Mouse (Mus musculus) forebrain, embryonic 10.5 days (tissue): ENCODE measurements around the gene Nipal3. TPM values are rescaled to one million over a fixed set of nuclear protein-coding genes. Genes with fewer than 3 reads are reported as not detected.

Source experiments
- DNase-seq: peaks from one replicate; pipeline ENCODE4 v3.0.0-alpha.2; 2017; ENCODE audit warnings: low spot score; ENCODE audit errors: extremely low spot score
- H3K27ac ChIP-seq: fragments of 300-500 bp; sonication (generic); 2 replicates; pipeline ENCODE4 v1.5.1; 2016; ENCODE audit warnings: mild to moderate bottlenecking
- H3K27me3 ChIP-seq: fragments of 300-500 bp; sonication (generic); 2 replicates; pipeline ENCODE4 v1.6.1; 2016; ENCODE audit warnings: mild to moderate bottlenecking; ENCODE audit not compliant: poor library complexity, severe bottlenecking
- H3K36me3 ChIP-seq: fragments of 300-500 bp; sonication (generic); replicated peaks from 2 replicates; pipeline ENCODE4 v1.6.1; 2016; ENCODE audit warnings: mild to moderate bottlenecking, moderate library complexity
- H3K4me1 ChIP-seq: fragments of 300-500 bp; sonication (generic); 2 replicates; pipeline ENCODE4 v1.6.1; 2016
- H3K4me3 ChIP-seq: fragments of 300-500 bp; sonication (generic); 2 replicates; pipeline ENCODE4 v1.5.1; 2016; ENCODE audit warnings: mild to moderate bottlenecking, moderate library complexity
- H3K9me3 ChIP-seq: fragments of 300-500 bp; sonication (generic); 2 replicates; pipeline ENCODE4 v1.6.1; 2016; ENCODE audit warnings: mild to moderate bottlenecking, moderate library complexity
- WGBS: fragments of 180-500 bp; shearing (Covaris S2); methylation state at CpG from one replicate; pipeline ENCODE4 v1.1.7; 2016; 5-methylcytosine and 5-hydroxymethylcytosine counted together
- polyA plus RNA-seq: library from polyadenylated mRNA; unstranded; fragments of >200 nt; fragmentation: Nextera tagmentation; extraction: Ambion mirVana; gene quantifications from 2 replicates; pipeline ENCODE4 v1.2.1, GENCODE M21; 2016

Nipal3 gene
- polyA plus RNA-seq, 1 experiment from 2014 or later = 2.9 TPM

GRCm38 (mm10) chr4:135442473-135442872 lies 52.4 kb downstream of the Nipal3 start:
- no peak overlapping the region for H3K4me3 ChIP-seq
- H3K27me3 ChIP-seq = no peaks in the 10 kb centered on the region
- WGBS = 81% methylated on average over 5 of the region's 5 CpGs
- H3K4me1 ChIP-seq = peaks cover 14% of the 10 kb centered on the region
- no peak overlapping the region for H3K27ac ChIP-seq
- DNase-seq = no peak
- H3K36me3 ChIP-seq = no peaks in the 10 kb centered on the region
- H3K9me3 ChIP-seq = no peaks in the 10 kb centered on the region

GRCm38 (mm10) chr4:135439904-135440522 lies 54.8 kb downstream of the Nipal3 start:
- H3K4me1 ChIP-seq = peaks cover 25% of the 10 kb centered on the region
- no peak overlapping the region for H3K4me3 ChIP-seq
- peak; percentile 44 for DNase-seq
- peak overlapping the region; percentile 81 for H3K27ac ChIP-seq
- H3K27me3 ChIP-seq = peaks cover 8% of the 10 kb centered on the region; the same call in 1 of the 2 replicates
- WGBS = 73% methylated on average over 9 of the region's 9 CpGs
- no peaks in the 10 kb centered on the region for H3K36me3 ChIP-seq
- no peaks in the 10 kb centered on the region for H3K9me3 ChIP-seq

DNA sequence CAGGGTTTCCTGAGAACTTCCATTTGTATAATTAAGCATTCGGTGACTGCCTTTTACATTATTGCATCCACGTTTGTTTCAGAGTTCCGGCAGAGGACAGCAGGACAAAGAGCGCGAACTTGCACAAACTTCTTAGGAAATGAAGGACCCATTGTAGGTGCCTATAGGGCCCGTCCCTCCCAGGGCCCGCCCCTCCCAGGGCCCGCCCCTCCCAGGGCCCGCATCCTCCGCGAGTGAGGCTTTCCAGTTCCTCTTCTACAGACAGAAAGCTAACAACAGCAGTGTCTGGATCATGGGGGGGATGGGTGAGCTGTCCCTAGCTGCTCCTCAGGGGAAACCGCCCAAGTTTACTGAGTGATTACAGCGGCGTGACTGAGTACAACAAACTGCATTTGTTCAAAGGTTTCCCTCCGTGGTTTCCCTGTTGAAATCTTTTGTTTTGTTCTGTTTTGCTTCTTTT lies 55.6 kb downstream of the Nipal3 start:
- no peaks in the 10 kb centered on the region for H3K36me3 ChIP-seq
- 7% methylated on average over 15 of the region's 15 CpGs for WGBS
- peak overlapping the region; percentile 38 for H3K4me3 ChIP-seq
- H3K27ac ChIP-seq = peak overlapping the region; percentile 81
- H3K27me3 ChIP-seq = peaks cover 8% of the 10 kb centered on the region; the same call in 1 of the 2 replicates
- no peaks in the 10 kb centered on the region for H3K9me3 ChIP-seq
- DNase-seq = peak; percentile 73
- H3K4me1 ChIP-seq = peaks cover 31% of the 10 kb centered on the region

- peaks cover 11% of the 10 kb centered on the region for H3K27me3 ChIP-seq
- H3K4me3 ChIP-seq = no peak overlapping the region
- no peak for DNase-seq
- H3K27ac ChIP-seq = no peak overlapping the region
- H3K9me3 ChIP-seq = no peaks in the 10 kb centered on the region
- peaks cover 40% of the 10 kb centered on the region for H3K4me1 ChIP-seq
- no peaks in the 10 kb centered on the region for H3K36me3 ChIP-seq
These were observed 56.9 kb downstream of the Nipal3 start for GRCm38 (mm10) chr4:135437924-135438323.

DNA sequence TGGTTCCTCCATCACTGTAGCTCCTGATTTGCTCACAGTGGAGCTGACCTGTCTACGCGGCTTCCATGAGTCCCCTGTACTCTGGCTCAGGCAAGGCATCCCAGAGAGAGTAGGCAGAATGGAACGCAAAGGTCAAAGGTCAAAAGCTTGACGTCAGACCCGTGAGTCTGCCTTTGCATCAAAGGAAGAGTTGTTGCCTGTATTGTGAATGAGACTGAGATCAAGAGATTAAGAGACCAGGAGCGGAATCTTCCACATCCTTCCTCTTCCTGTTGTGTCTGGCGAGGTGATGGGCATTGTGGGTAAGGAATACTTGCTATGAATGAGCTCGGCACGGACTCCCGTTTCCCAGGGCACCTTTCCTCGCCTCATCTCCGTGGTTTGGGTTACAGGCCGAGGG lies 58.5 kb downstream of the Nipal3 start:
- no peak for DNase-seq

GRCm38 (mm10) chr4:135434395-135434789 lies 60.4 kb downstream of the Nipal3 start:
- H3K4me1 ChIP-seq = peaks cover 36% of the 10 kb centered on the region
- H3K4me3 ChIP-seq = peak overlapping the region; percentile 82
- DNase-seq = no peak
- peaks cover 21% of the 10 kb centered on the region for H3K27me3 ChIP-seq
- 34% methylated on average over 11 of the region's 11 CpGs for WGBS
- H3K27ac ChIP-seq = peak overlapping the region; percentile 89
- no peaks in the 10 kb centered on the region for H3K9me3 ChIP-seq
- H3K36me3 ChIP-seq = no peaks in the 10 kb centered on the region

More for the DNA sequence above, 58.5 kb downstream of the Nipal3 start:
- H3K27ac ChIP-seq = no peak overlapping the region
- H3K27me3 ChIP-seq = peaks cover 21% of the 10 kb centered on the region
- no peak overlapping the region for H3K4me3 ChIP-seq
- 63% methylated on average over 13 of the region's 13 CpGs for WGBS
- no peaks in the 10 kb centered on the region for H3K36me3 ChIP-seq
- H3K4me1 ChIP-seq = peaks cover 43% of the 10 kb centered on the region
- H3K9me3 ChIP-seq = no peaks in the 10 kb centered on the region

DNA sequence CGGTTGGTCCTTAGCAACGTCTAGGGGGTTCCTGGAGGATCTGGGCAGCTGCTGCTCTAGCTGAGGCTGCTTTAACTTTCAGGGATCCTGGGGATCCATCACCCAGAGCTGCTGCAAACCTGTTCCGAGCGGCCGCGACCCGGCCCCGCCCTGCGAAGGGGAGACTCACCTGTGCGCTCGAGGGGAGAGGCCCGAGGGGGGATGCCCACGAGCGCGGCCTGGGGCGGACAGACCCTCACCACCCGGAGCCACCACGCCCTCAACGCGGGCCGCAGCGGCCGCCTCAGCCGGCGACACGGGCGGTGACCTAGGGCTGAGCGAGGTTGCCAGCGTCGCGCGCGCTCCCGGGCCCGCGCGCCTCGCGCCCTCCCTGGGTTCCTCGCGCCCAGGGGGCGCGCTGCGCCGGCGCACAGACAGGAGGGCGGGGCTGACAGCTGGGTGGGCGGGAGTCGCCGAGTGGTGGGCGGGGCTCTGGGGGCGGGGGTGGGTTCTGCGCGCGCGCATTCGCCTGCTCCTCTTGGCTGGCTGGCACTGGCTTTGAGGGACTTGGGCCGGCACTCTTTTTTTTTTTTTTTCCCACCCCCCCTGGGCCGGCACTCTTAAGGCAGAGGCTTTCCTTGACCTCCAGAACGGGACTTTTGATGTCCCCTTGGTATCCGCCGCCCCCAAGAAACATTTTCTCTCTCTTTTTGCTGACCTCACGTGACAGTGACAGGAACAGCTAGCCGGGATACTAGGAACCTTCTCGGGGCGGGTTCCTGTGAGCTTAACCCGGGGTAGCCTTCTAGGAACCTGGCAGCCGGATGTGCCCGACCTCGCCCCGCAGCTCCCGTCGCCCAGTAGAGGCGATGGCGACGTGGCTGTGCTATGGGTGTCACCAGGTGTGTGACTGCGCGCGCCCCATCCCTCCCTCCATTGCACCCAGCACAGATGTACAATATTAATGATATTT lies 61.1 kb downstream of the Nipal3 start, which contains the start of gene Rcan3:
Rcan3 (minus strand) TSS at position 411 of the 952 bp plus-strand sequence.
- peak within 1 kb of the TSS; percentile 82 for H3K4me3 ChIP-seq
- H3K4me1 ChIP-seq = peaks cover 31% of the 10 kb centered on the region
- under 1% methylated on average over 75 of the region's 79 CpGs for WGBS
- peak; percentile 89 for DNase-seq
- H3K27me3 ChIP-seq = peaks cover 21% of the 10 kb centered on the region
- peak within 1 kb of the TSS; percentile 89 for H3K27ac ChIP-seq
- no peaks in the 10 kb centered on the region for H3K9me3 ChIP-seq
- no peaks in the 10 kb centered on the region for H3K36me3 ChIP-seq

GRCm38 (mm10) chr4:135433086-135433442 lies 61.8 kb downstream of the Nipal3 start:
- Histone ChIP-seq H3K27me3 (peaks cover 21% of the 10 kb centered on the region), H3K4me1 (peaks cover 31% of the 10 kb centered on the region), H3K27ac (peak overlapping the region; percentile 89), H3K4me3 (peak overlapping the region; percentile 82), H3K36me3 (no peaks in the 10 kb centered on the region), H3K9me3 (no peaks in the 10 kb centered on the region)
- WGBS = 6% methylated on average over 10 of the region's 10 CpGs
- no peak for DNase-seq

GRCm38 (mm10) chr4:135429990-135430760 lies 64.7 kb downstream of the Nipal3 start:
- Histone ChIP-seq H3K4me1 (peaks cover 21% of the 10 kb centered on the region), H3K4me3 (no peak overlapping the region), H3K27ac (no peak overlapping the region), H3K36me3 (no peaks in the 10 kb centered on the region), H3K27me3 (peaks cover 13% of the 10 kb centered on the region), H3K9me3 (no peaks in the 10 kb centered on the region)
- 83% methylated on average over 8 of the region's 8 CpGs for WGBS
- no peak for DNase-seq

DNA sequence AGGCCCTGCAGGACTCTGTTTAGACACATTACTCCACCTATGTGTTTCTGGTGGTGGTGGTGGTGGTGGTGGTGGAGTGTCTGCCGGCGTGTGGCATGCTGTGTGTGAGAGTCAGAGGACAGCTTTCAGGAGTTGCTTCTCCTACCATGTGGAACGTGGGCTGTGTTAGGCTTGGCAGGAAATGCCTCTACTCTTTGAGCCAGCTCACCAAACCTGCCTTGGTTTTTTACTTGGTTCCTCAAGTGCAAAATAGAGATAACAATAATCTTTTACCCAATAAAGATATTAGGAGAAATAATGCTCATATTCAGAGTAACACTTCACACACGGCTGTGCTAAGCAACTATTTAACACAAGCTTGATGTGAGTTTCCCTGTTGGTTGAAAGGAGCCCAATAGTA lies 65.5 kb downstream of the Nipal3 start:
- DNase-seq = no peak
- Histone ChIP-seq H3K4me1 (peaks cover 16% of the 10 kb centered on the region), H3K9me3 (no peaks in the 10 kb centered on the region), H3K36me3 (peaks cover 4% of the 10 kb centered on the region; the same call in 1 of the 2 replicates), H3K4me3 (no peak overlapping the region), H3K27ac (no peak overlapping the region), H3K27me3 (peaks cover 12% of the 10 kb centered on the region)
- 94% methylated on average over 4 of the region's 4 CpGs for WGBS

DNA sequence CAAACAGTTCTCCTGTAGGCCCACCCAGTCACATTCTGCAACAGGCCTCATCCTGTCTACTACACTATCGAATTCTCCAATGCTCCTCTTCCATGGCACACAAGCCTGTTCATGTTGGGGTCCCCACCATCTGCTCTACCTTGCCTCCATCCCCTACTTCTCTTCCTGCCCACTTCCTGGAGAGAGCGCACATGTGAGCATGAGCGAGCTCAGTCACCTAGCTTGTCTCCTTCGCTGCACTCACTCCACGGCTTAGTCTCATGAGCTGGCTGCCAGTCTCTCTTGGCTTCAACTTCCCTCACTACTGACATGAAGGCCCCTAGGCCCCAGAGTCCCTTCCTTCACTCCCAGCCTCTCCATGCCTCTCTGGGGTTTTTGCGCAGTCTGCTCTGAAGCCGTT lies 68.3 kb downstream of the Nipal3 start:
- Histone ChIP-seq H3K4me1 (0 out of 2 replicates have a peak, but pooled peaks cover 3% of the 10 kb centered on the region), H3K27me3 (no peaks in the 10 kb centered on the region), H3K4me3 (no peak overlapping the region), H3K9me3 (no peaks in the 10 kb centered on the region), H3K36me3 (peaks cover 13% of the 10 kb centered on the region), H3K27ac (no peak overlapping the region)
- 92% methylated on average over 7 of the region's 7 CpGs for WGBS
- DNase-seq = no peak

- DNase-seq = no peak
- Histone ChIP-seq H3K4me1 (0 out of 2 replicates have a peak, but pooled peaks cover 3% of the 10 kb centered on the region), H3K27ac (no peak overlapping the region), H3K4me3 (no peak overlapping the region), H3K27me3 (no peaks in the 10 kb centered on the region), H3K9me3 (no peaks in the 10 kb centered on the region), H3K36me3 (peaks cover 17% of the 10 kb centered on the region)
- 88% methylated on average over 9 of the region's 9 CpGs for WGBS
These were observed 69.2 kb downstream of the Nipal3 start for GRCm38 (mm10) chr4:135425625-135426024.
